Mouse (Mus musculus) forebrain, embryonic 13.5 days (tissue): Measurements from ENCODE around the gene Mfap5. TPM values are rescaled to one million over a fixed set of nuclear protein-coding genes. Genes with fewer than 3 reads are reported as not detected.
"Not testable (repeated sequence)": the region's sequence is repeated elsewhere in the genome, so short reads cannot be mapped to it uniquely, and the experiment has no call there.

ENCODE experiments used
- ATAC-seq: fragments of 200-750 bp; cut with Nextera tagmentation; 2 replicates; pipeline ENCODE4 v1.8.0; 2017
- H3K27ac ChIP-seq: fragments of 300-500 bp; sonication (generic); 2 replicates; pipeline ENCODE4 v1.5.1; 2015; ENCODE audit warnings: inconsistent platforms, mild to moderate bottlenecking, moderate library complexity
- H3K27me3 ChIP-seq: fragments of 300-500 bp; sonication (generic); 2 replicates; pipeline ENCODE4 v1.6.1; 2015; ENCODE audit warnings: mild to moderate bottlenecking, inconsistent platforms
- H3K36me3 ChIP-seq: fragments of 300-500 bp; sonication (generic); 2 replicates; pipeline ENCODE4 v1.6.1; 2015; ENCODE audit warnings: mild to moderate bottlenecking, inconsistent platforms; ENCODE audit not compliant: poor library complexity, severe bottlenecking
- H3K4me1 ChIP-seq: fragments of 300-500 bp; sonication (generic); 2 replicates; pipeline ENCODE4 v1.6.1; 2015; ENCODE audit warnings: inconsistent platforms
- H3K4me2 ChIP-seq: fragments of 300-500 bp; sonication (generic); 2 replicates; pipeline ENCODE4 v1.6.1; 2015; ENCODE audit warnings: inconsistent platforms, mild to moderate bottlenecking, moderate library complexity
- H3K4me3 ChIP-seq: fragments of 300-500 bp; sonication (generic); 2 replicates; pipeline ENCODE4 v1.5.1; 2015; ENCODE audit warnings: mild to moderate bottlenecking, inconsistent platforms
- H3K9ac ChIP-seq: fragments of 300-500 bp; sonication (generic); 2 replicates; pipeline ENCODE4 v1.6.1; 2015; ENCODE audit warnings: mild to moderate bottlenecking, inconsistent platforms
- H3K9me3 ChIP-seq: fragments of 300-500 bp; sonication (generic); replicated peaks from 2 replicates; pipeline ENCODE4 v1.6.1; 2016; ENCODE audit warnings: inconsistent platforms
- WGBS: fragments of 180-500 bp; shearing (Covaris S2); methylation state at CpG from one replicate; pipeline ENCODE4 v1.1.7; 2015; 5-methylcytosine and 5-hydroxymethylcytosine counted together
- polyA plus RNA-seq: library from polyadenylated mRNA; unstranded; fragments of >200 nt; fragmentation: Nextera tagmentation; extraction: Ambion mirVana; gene quantifications from 2 replicates; pipeline ENCODE4 v1.2.1, GENCODE M21; 2015

Gene Mfap5
- polyA plus RNA-seq, 1 experiment from 2014 or later = 1.2 TPM

GRCm38 (mm10) chr6:122517668-122518067, 12.0 kb downstream of the Mfap5 start:
- Histone ChIP-seq H3K27ac (no peak overlapping the region), H3K9me3 (no peaks in the 10 kb centered on the region), H3K27me3 (no peaks in the 10 kb centered on the region), H3K4me2 (no peak overlapping the region), H3K9ac (no peak overlapping the region), H3K4me1 (no peaks in the 10 kb centered on the region), H3K36me3 (no peaks in the 10 kb centered on the region), H3K4me3 (no peak overlapping the region)
- WGBS = 84% methylated on average over 1 of the region's 1 CpGs
- no peak for ATAC-seq

GRCm38 (mm10) chr6:122519384-122519783, 13.7 kb downstream of the Mfap5 start:
- Histone ChIP-seq H3K9me3 (no peaks in the 10 kb centered on the region), H3K4me1 (no peaks in the 10 kb centered on the region), H3K4me2 (no peak overlapping the region), H3K27ac (no peak overlapping the region), H3K4me3 (no peak overlapping the region), H3K36me3 (no peaks in the 10 kb centered on the region), H3K9ac (no peak overlapping the region), H3K27me3 (no peaks in the 10 kb centered on the region)
- no peak; the same call in 1 of the 2 replicates for ATAC-seq
- WGBS = 36% methylated on average over 2 of the region's 2 CpGs

GRCm38 (mm10) chr6:122522595-122522994, 16.9 kb downstream of the Mfap5 start:
- Histone ChIP-seq H3K4me1 (no peaks in the 10 kb centered on the region), H3K4me3 (no peak overlapping the region), H3K9ac (no peak overlapping the region), H3K27ac (no peak overlapping the region), H3K9me3 (no peaks in the 10 kb centered on the region), H3K27me3 (no peaks in the 10 kb centered on the region), H3K4me2 (no peak overlapping the region), H3K36me3 (no peaks in the 10 kb centered on the region)
- 73% methylated on average over 9 of the region's 9 CpGs for WGBS
- ATAC-seq = peak; percentile 73

GRCm38 (mm10) chr6:122523289-122523688, 17.6 kb downstream of the Mfap5 start:
- Histone ChIP-seq H3K27me3 (no peaks in the 10 kb centered on the region), H3K4me1 (no peaks in the 10 kb centered on the region), H3K4me3 (no peak overlapping the region), H3K9ac (no peak overlapping the region), H3K27ac (no peak overlapping the region), H3K36me3 (no peaks in the 10 kb centered on the region), H3K4me2 (no peak overlapping the region), H3K9me3 (no peaks in the 10 kb centered on the region)
- 89% methylated on average over 8 of the region's 8 CpGs for whole genome bisulfite sequencing
- no peak for ATAC-seq

GRCm38 (mm10) chr6:122527596-122527995, 22.0 kb downstream of the Mfap5 start:
- no peak for ATAC-seq
- 75% methylated on average over 12 of the region's 12 CpGs for WGBS
- no peak overlapping the region for H3K4me2 ChIP-seq
- no peak overlapping the region for H3K27ac ChIP-seq
- H3K9me3 ChIP-seq = no peaks in the 10 kb centered on the region
- H3K4me1 ChIP-seq = no peaks in the 10 kb centered on the region
- H3K4me3 ChIP-seq = no peak overlapping the region
- H3K36me3 ChIP-seq = no peaks in the 10 kb centered on the region
- no peak overlapping the region for H3K9ac ChIP-seq
- no peaks in the 10 kb centered on the region for H3K27me3 ChIP-seq

- no peak overlapping the region for H3K9ac ChIP-seq
- H3K4me2 ChIP-seq = no peak overlapping the region
- H3K4me3 ChIP-seq = no peak overlapping the region
- no peaks in the 10 kb centered on the region for H3K36me3 ChIP-seq
- H3K9me3 ChIP-seq = no peaks in the 10 kb centered on the region
- WGBS = 73% methylated on average over 11 of the region's 11 CpGs
- no peaks in the 10 kb centered on the region for H3K27me3 ChIP-seq
- H3K27ac ChIP-seq = no peak overlapping the region
- no peak for ATAC-seq
- H3K4me1 ChIP-seq = peaks cover 4% of the 10 kb centered on the region
Observed at GRCm38 (mm10) chr6:122528136-122528535, 22.5 kb downstream of the Mfap5 start.

- Histone ChIP-seq H3K27ac (no peak overlapping the region), H3K9ac (no peak overlapping the region), H3K4me1 (peaks cover 7% of the 10 kb centered on the region), H3K9me3 (no peaks in the 10 kb centered on the region), H3K4me3 (no peak overlapping the region), H3K4me2 (no peak overlapping the region), H3K36me3 (no peaks in the 10 kb centered on the region), H3K27me3 (no peaks in the 10 kb centered on the region)
- 82% methylated on average over 8 of the region's 8 CpGs for whole genome bisulfite sequencing
- no peak for ATAC-seq
Observed at GRCm38 (mm10) chr6:122531466-122532174, 26.0 kb downstream of the Mfap5 start.

- Histone ChIP-seq H3K27ac (0 out of 2 replicates have a peak overlapping the region, but pooled peaks have one; percentile 6), H3K9me3 (no peaks in the 10 kb centered on the region), H3K36me3 (no peaks in the 10 kb centered on the region), H3K27me3 (no peaks in the 10 kb centered on the region), H3K9ac (no peak overlapping the region), H3K4me1 (peaks cover 7% of the 10 kb centered on the region), H3K4me2 (peak overlapping the region; percentile 45), H3K4me3 (peak overlapping the region; percentile 18; the same call in 1 of the 2 replicates)
- ATAC-seq = peak; percentile 74
- WGBS = 5% methylated on average over 4 of the region's 4 CpGs
Observed at GRCm38 (mm10) chr6:122532883-122533302, 27.2 kb downstream of the Mfap5 start.

GRCm38 (mm10) chr6:122534032-122534431, 28.4 kb downstream of the Mfap5 start:
- H3K4me1 ChIP-seq = peaks cover 7% of the 10 kb centered on the region
- H3K27me3 ChIP-seq = no peaks in the 10 kb centered on the region
- H3K9ac ChIP-seq = no peak overlapping the region
- no peak overlapping the region for H3K4me2 ChIP-seq
- no peaks in the 10 kb centered on the region for H3K36me3 ChIP-seq
- no peak for ATAC-seq
- no peak overlapping the region for H3K27ac ChIP-seq
- 30% methylated on average over 3 of the region's 3 CpGs for WGBS
- H3K9me3 ChIP-seq = no peaks in the 10 kb centered on the region; the same call in 1 of the 2 replicates
- H3K4me3 ChIP-seq = no peak overlapping the region

GRCm38 (mm10) chr6:122539564-122539963, 33.9 kb downstream of the Mfap5 start:
- Histone ChIP-seq H3K9me3 (no peaks in the 10 kb centered on the region; the same call in 1 of the 2 replicates), H3K27me3 (no peaks in the 10 kb centered on the region), H3K9ac (no peak overlapping the region), H3K36me3 (no peaks in the 10 kb centered on the region), H3K4me2 (no peak overlapping the region), H3K4me3 (no peak overlapping the region), H3K27ac (no peak overlapping the region), H3K4me1 (no peaks in the 10 kb centered on the region)
- 83% methylated on average over 9 of the region's 9 CpGs for WGBS
- ATAC-seq = no peak

- H3K9ac ChIP-seq, H3K4me1 ChIP-seq, ATAC-seq, H3K36me3 ChIP-seq, H3K4me3 ChIP-seq, H3K27ac ChIP-seq, H3K9me3 ChIP-seq, H3K4me2 ChIP-seq, H3K27me3 ChIP-seq: not testable (repeated sequence)
- 79% methylated on average over 5 of the region's 5 CpGs for WGBS
Observed at GRCm38 (mm10) chr6:122542459-122542858, 36.8 kb downstream of the Mfap5 start.

- Histone ChIP-seq H3K4me2 (no peak overlapping the region), H3K4me1 (no peaks in the 10 kb centered on the region), H3K36me3 (no peaks in the 10 kb centered on the region), H3K27me3 (no peaks in the 10 kb centered on the region), H3K9me3 (no peaks in the 10 kb centered on the region), H3K4me3 (no peak overlapping the region), H3K27ac (no peak overlapping the region), H3K9ac (no peak overlapping the region)
- 86% methylated on average over 5 of the region's 5 CpGs for WGBS
- ATAC-seq = no peak
Observed at GRCm38 (mm10) chr6:122543574-122543973, 37.9 kb downstream of the Mfap5 start.

- Histone ChIP-seq H3K4me3 (no peak overlapping the region), H3K4me1 (no peaks in the 10 kb centered on the region), H3K9me3 (no peaks in the 10 kb centered on the region), H3K27me3 (no peaks in the 10 kb centered on the region), H3K4me2 (no peak overlapping the region), H3K27ac (no peak overlapping the region), H3K36me3 (no peaks in the 10 kb centered on the region), H3K9ac (no peak overlapping the region)
- ATAC-seq = no peak
- WGBS = 94% methylated on average over 1 of the region's 1 CpGs
Observed at GRCm38 (mm10) chr6:122544672-122545071, 39.0 kb downstream of the Mfap5 start.
